Mouse (Mus musculus) myocyte (in vitro differentiated cells): ENCODE results near the gene Cd5. TPM values are rescaled to one million over a fixed set of nuclear protein-coding genes. Genes with fewer than 3 reads are reported as not detected.

Experiments used
- H3K27me3 ChIP-seq: one replicate; pipeline ENCODE4 v1.6.1; 2011; ENCODE audit not compliant: control insufficient read depth, insufficient read depth, insufficient read length
- H3K36me3 ChIP-seq: one replicate; pipeline ENCODE4 v1.6.1; 2011; ENCODE audit not compliant: control insufficient read depth, insufficient read depth
- H3K4me2 ChIP-seq: one replicate; pipeline ENCODE4 v1.6.1; 2011; ENCODE audit warnings: low read depth, control low read depth
- H3K4me3 ChIP-seq: one replicate; pipeline ENCODE4 v1.5.1; 2011; ENCODE audit warnings: mild to moderate bottlenecking, control low read depth, moderate library complexity
- H3K79me2 ChIP-seq: one replicate; pipeline ENCODE4 v1.6.1; 2011; ENCODE audit not compliant: control insufficient read depth, insufficient read depth
- H3ac ChIP-seq: one replicate; pipeline ENCODE4 v1.6.1; 2011; ENCODE audit not compliant: control insufficient read depth, insufficient read length
- CEBPB ChIP-seq: IDR thresholded peaks from 2 replicates; pipeline ENCODE4 v1.6.1; 2011; ENCODE audit warnings: mild to moderate bottlenecking, moderate library complexity; ENCODE audit not compliant: poor library complexity, insufficient read depth, severe bottlenecking
- E2F4 ChIP-seq: IDR thresholded peaks from one replicate; pipeline ENCODE4 v1.6.1; 2011; ENCODE audit warnings: mild to moderate bottlenecking, control low read depth, moderate library complexity; ENCODE audit not compliant: insufficient read depth
- MAX ChIP-seq: IDR thresholded peaks from one replicate; pipeline ENCODE4 v1.6.1; 2011; ENCODE audit warnings: low read depth, mild to moderate bottlenecking, control low read depth
- MYOD1 ChIP-seq, 3 experiments: IDR thresholded peaks; one replicate each; pipeline ENCODE4 v1.6.1; 2011; ENCODE audit warnings: control low read depth in 2 of 3, low read depth in 2 of 3, mild to moderate bottlenecking in 2 of 3, moderate library complexity in 1 of 3; ENCODE audit not compliant: insufficient read length in 2 of 3, control insufficient read depth in 1 of 3
- MYOG ChIP-seq, 3 experiments: IDR thresholded peaks; one replicate each; pipeline ENCODE4 v1.6.1; 2011; ENCODE audit warnings: control low read depth in 2 of 3, low read depth in 2 of 3, mild to moderate bottlenecking in 2 of 3; ENCODE audit not compliant: insufficient read length in 2 of 3, control insufficient read depth in 1 of 3, insufficient read depth in 1 of 3
- POLR2A ChIP-seq: IDR thresholded peaks from one replicate; pipeline ENCODE4 v1.6.1; 2011; ENCODE audit warnings: low read depth, mild to moderate bottlenecking, control low read depth, moderate library complexity; ENCODE audit not compliant: insufficient read length
- POLR2AphosphoS2 ChIP-seq: IDR thresholded peaks from one replicate; pipeline ENCODE4 v1.6.1; 2011; ENCODE audit warnings: low read depth, control low read depth; ENCODE audit not compliant: insufficient read length
- REST ChIP-seq: IDR thresholded peaks from one replicate; pipeline ENCODE4 v1.6.1; 2011; ENCODE audit warnings: mild to moderate bottlenecking, control low read depth, moderate library complexity; ENCODE audit not compliant: insufficient read depth, insufficient read length
- SRF ChIP-seq: IDR thresholded peaks from one replicate; pipeline ENCODE4 v1.6.1; 2011; ENCODE audit warnings: low read depth; ENCODE audit not compliant: control insufficient read depth, insufficient read length
- TCF12 ChIP-seq: IDR thresholded peaks from one replicate; pipeline ENCODE4 v1.6.1; 2011; ENCODE audit warnings: mild to moderate bottlenecking, control low read depth; ENCODE audit not compliant: poor library complexity, insufficient read depth, severe bottlenecking
- TCF3 ChIP-seq: IDR thresholded peaks from one replicate; pipeline ENCODE4 v1.6.1; 2011; ENCODE audit warnings: low read depth, control low read depth; ENCODE audit not compliant: insufficient read length
- USF1 ChIP-seq: IDR thresholded peaks from one replicate; pipeline ENCODE4 v1.6.1; 2011; ENCODE audit warnings: low read depth, mild to moderate bottlenecking, control low read depth, moderate library complexity
- polyA plus RNA-seq: library from polyadenylated mRNA; unstranded; fragments of >200 nt; fragmentation: generic; extraction: Trizol; gene quantifications from one replicate; pipeline ENCODE4 v1.2.1, GENCODE M21; 2012; ENCODE audit warnings: missing spikeins

Cd5 gene
- polyA plus RNA-seq, 1 experiment = not detected

GRCm38 (mm10) chr19:10701013-10701726 is 37.6 kb downstream of the Cd5 start:
- Histone ChIP-seq H3K79me2 (peaks cover 82% of the 10 kb centered on the region), H3K36me3 (no peaks in the 10 kb centered on the region), H3K27me3 (no peaks in the 10 kb centered on the region), H3K4me3 (no peak overlapping the region), H3ac (no peak overlapping the region), H3K4me2 (peak overlapping the region; percentile 43)
- peak; percentile 9; the same call in 1 of the 2 replicates for TF ChIP-seq CEBPB
- no peak for TF ChIP-seq POLR2AphosphoS2
- peak in 1 of 3 experiments; percentile 39 for TF ChIP-seq MYOD1 (IDR thresholded peaks at IDR 0.05; ENCODE audit: control insufficient read depth in 1 of 3, insufficient read length in 2 of 3, low read depth in 2 of 3)
- no peak for TF ChIP-seq TCF3
- TF ChIP-seq REST = no peak

GRCm38 (mm10) chr19:10699851-10700250 is 39.0 kb downstream of the Cd5 start:
- no peak overlapping the region for H3ac ChIP-seq
- H3K4me3 ChIP-seq = no peak overlapping the region
- peaks cover 86% of the 10 kb centered on the region for H3K79me2 ChIP-seq
- H3K36me3 ChIP-seq = no peaks in the 10 kb centered on the region
- H3K4me2 ChIP-seq = no peak overlapping the region
- no peaks in the 10 kb centered on the region for H3K27me3 ChIP-seq
- TF ChIP-seq E2F4 (no peak), CEBPB (no peak), TCF12 (no peak), MYOG (IDR thresholded peaks at IDR 0.05; ENCODE audit: control insufficient read depth in 1 of 3, insufficient read depth in 1 of 3, insufficient read length in 2 of 3, low read depth in 2 of 3) (no peak), POLR2AphosphoS2 (no peak), MAX (no peak), USF1 (no peak)

- Histone ChIP-seq H3K4me3 (no peak overlapping the region), H3K36me3 (no peaks in the 10 kb centered on the region), H3K79me2 (peaks cover 86% of the 10 kb centered on the region), H3K27me3 (no peaks in the 10 kb centered on the region), H3K4me2 (no peak overlapping the region), H3ac (no peak overlapping the region)
- TF ChIP-seq MAX = no peak
- TF ChIP-seq TCF12 = no peak
- TF ChIP-seq REST = no peak
- TF ChIP-seq SRF = no peak
- no peak for TF ChIP-seq MYOD1 (IDR thresholded peaks at IDR 0.05; ENCODE audit: control insufficient read depth in 1 of 3, insufficient read length in 2 of 3, low read depth in 2 of 3)
- TF ChIP-seq MYOG (IDR thresholded peaks at IDR 0.05; ENCODE audit: control insufficient read depth in 1 of 3, insufficient read depth in 1 of 3, insufficient read length in 2 of 3, low read depth in 2 of 3) = no peak
- TF ChIP-seq CEBPB = no peak
- TF ChIP-seq POLR2A = no peak
Observed at GRCm38 (mm10) chr19:10698131-10698991, 40.4 kb downstream of the Cd5 start.

GRCm38 (mm10) chr19:10695801-10696200 is 43.0 kb downstream of the Cd5 start:
- peaks cover 98% of the 10 kb centered on the region for H3K79me2 ChIP-seq
- TF ChIP-seq CEBPB (no peak), SRF (no peak), TCF12 (no peak), REST (no peak), TCF3 (no peak), MYOD1 (IDR thresholded peaks at IDR 0.05; ENCODE audit: control insufficient read depth in 1 of 3, insufficient read length in 2 of 3, low read depth in 2 of 3) (no peak), USF1 (no peak), MYOG (IDR thresholded peaks at IDR 0.05; ENCODE audit: control insufficient read depth in 1 of 3, insufficient read depth in 1 of 3, insufficient read length in 2 of 3, low read depth in 2 of 3) (no peak), MAX (no peak)
- no peaks in the 10 kb centered on the region for H3K27me3 ChIP-seq
- H3K4me2 ChIP-seq = no peak overlapping the region
- no peak overlapping the region for H3K4me3 ChIP-seq
- H3K36me3 ChIP-seq = no peaks in the 10 kb centered on the region
- no peak overlapping the region for H3ac ChIP-seq

GRCm38 (mm10) chr19:10693926-10694682 is 44.7 kb downstream of the Cd5 start:
- Histone ChIP-seq H3K79me2 (peaks cover 94% of the 10 kb centered on the region), H3ac (no peak overlapping the region), H3K4me3 (no peak overlapping the region)

More at GRCm38 (mm10) chr19:10693926-10694682, 44.7 kb downstream of the Cd5 start:
- Histone ChIP-seq H3K4me2 (no peak overlapping the region), H3K36me3 (no peaks in the 10 kb centered on the region), H3K27me3 (no peaks in the 10 kb centered on the region)
- TF ChIP-seq USF1 (no peak), POLR2AphosphoS2 (no peak), E2F4 (no peak), CEBPB (no peak), SRF (no peak), TCF3 (no peak), MAX (no peak), REST (no peak), POLR2A (no peak), MYOG (IDR thresholded peaks at IDR 0.05; ENCODE audit: control insufficient read depth in 1 of 3, insufficient read depth in 1 of 3, insufficient read length in 2 of 3, low read depth in 2 of 3) (no peak), MYOD1 (IDR thresholded peaks at IDR 0.05; ENCODE audit: control insufficient read depth in 1 of 3, insufficient read length in 2 of 3, low read depth in 2 of 3) (no peak)
